Mouse (Mus musculus) stomach, adult 2 months (tissue): Measurements from ENCODE around the gene Irx2. TPM values are rescaled to one million over a fixed set of nuclear protein-coding genes. Genes with fewer than 3 reads are reported as not detected.

ENCODE experiments used
- polyA plus RNA-seq: library from polyadenylated mRNA; depleted of rRNA; stranded (reverse); fragments of >200 nt; gene quantifications from 2 replicates; pipeline ENCODE4 v1.2.3, GENCODE M21; 2012; rRNA removed

Irx2 gene
- polyA plus RNA-seq, result 28.5 and 53.2 TPM in 2 replicates

DNA sequence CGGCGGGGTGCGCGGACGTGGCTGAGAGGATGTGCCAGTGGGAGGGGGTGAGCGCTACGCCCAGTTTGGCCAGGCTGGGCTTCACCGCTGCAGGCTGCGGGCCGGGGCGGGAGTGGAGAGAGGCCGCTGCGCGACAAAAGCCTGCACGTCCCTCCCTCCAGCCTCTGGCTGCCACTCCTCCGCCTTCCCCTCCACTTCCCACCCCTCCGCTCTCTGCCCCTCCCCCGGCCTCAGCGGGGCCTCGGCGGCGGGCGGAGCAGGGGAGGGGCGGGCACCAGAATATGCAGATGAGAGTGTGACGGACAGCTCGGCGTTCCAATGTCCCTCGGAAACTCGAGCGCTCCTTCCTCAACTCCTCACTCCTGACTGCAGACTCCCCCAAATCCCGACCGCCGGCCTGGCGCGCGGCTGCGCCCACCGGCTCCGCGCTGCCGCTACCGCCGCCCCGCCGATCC is at the start of gene Irx2:
Irx2 (plus strand) TSS at position 359 of the 455 bp plus-strand sequence.

